Mouse (Mus musculus) layer of hippocampus, postnatal 36 days (tissue): ENCODE measurements around the gene Smchd1. TPM values are rescaled to one million over a fixed set of nuclear protein-coding genes. Genes with fewer than 3 reads are reported as not detected.

Source experiments
- DNase-seq, 2 experiments: peaks; one replicate each; pipeline ENCODE4 v3.0.0; 2022
- total RNA-seq, 2 experiments: library from RNA; stranded (reverse); gene quantifications; 2 replicates each; pipeline ENCODE4 v1.2.3; 2021

Gene Smchd1
- total RNA-seq, 2 experiments from 2014 or later = 32.0 to 39.4 TPM

DNA sequence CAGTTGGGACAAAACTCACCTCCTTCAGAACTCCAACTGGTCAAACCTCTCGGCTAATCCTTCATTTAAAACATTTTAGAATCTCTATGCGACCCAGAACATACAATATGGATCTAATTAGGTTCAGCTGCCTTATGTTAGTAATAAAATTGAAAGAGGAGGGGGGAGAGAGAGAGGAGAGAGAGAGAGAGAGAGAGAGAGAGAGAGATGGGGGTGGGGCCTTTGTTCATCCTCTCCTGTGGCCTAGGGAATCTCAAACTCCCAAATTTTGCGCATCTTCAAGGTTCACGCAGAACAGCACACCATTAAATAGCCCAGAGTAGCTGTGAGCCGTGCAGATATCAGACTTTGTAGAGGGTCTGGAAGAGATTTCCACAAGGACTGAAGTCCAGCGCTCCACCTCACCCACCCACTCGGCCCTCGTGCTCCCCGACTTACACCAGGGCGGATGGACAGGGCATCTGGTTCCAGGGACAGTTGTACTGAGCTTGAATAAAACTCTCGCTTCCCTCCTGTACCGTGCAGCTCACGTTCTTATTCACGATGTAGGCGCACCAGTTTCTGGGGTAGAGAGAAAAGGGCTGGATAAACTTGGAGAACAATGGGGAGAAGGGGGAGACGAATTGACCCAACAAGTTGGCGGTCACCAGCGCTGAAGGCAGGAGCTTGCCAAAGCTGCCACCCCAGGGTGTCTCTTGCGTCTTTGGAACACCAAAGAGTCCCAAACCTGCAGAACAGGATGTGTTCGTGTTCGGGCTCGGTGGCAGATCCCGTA lies 165.2 kb downstream of the Smchd1 start:
- DNase-seq = peak; percentile 9 to 13

- no peak for DNase-seq
Measured at GRCm38 (mm10) chr17:71309141-71309540, 166.0 kb downstream of the Smchd1 start.

DNA sequence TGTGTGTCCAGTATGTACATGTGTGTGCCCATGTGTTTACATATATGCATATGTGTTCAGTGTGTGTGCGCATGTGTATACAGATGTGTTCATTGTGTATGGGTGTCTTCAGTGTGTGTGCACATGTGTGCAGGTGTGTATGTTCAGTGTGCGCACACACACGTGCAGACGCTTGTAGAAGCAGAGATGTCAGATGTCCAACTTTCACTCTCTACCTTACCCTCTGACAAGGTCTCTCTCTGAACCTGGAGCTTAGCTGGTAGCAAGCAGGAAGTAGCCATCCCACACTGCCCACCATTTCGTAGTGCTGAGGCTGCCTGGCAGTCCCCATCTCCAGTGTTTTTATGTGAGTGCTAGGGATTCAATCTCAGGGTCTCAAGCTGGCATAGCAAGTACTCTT lies 166.8 kb downstream of the Smchd1 start:
- no peak for DNase-seq

DNA sequence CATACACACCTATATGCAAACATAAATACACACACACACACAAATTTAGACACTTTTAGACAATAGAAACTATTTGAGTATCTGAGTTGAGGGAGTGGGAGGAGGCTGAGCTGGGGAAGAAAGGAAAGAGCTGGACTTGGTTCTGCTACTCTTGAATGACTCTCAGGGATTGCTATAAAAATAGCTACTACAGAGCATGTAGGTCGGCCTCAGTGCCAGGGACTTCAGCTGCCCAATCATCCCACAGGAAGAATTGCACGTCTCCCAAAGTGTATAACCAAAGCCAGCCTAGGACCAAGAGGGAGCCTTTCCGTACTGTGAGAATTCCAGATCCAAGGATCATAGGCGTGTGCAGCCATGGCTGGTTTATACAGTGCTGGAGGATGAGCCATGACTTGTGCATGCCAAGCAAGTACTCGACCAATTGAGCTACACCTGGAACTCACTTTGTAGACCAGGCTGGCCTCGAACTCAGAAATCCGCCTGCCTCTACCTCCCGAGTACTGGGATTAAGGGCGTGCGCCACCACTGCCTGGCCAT lies 167.8 kb downstream of the Smchd1 start:
- DNase-seq = no peak

- no peak for DNase-seq
Measured at GRCm38 (mm10) chr17:71306716-71307115, 168.4 kb downstream of the Smchd1 start.

GRCm38 (mm10) chr17:71306091-71306490 lies 169.1 kb downstream of the Smchd1 start:
- no peak for DNase-seq

DNA sequence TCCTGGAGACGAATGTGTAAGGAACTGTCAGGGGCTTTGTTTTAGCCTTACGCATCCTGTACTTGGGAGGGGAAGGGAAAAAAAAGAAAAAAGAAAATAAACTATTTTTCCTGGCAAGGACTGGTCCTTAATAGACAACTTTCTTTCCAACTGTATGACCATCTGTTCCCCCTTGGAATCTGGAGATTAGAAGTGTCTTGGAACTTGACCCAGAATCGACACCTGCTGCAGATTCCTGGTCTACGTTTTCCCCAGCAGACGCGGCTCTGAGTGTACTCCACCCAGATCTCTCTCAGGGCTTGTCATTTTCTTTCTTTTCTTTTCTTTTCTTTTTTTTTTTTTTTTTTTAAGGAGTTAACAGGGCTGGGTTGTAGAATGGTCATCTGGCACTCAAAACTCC lies 171.7 kb downstream of the Smchd1 start:
- no peak for DNase-seq

DNA sequence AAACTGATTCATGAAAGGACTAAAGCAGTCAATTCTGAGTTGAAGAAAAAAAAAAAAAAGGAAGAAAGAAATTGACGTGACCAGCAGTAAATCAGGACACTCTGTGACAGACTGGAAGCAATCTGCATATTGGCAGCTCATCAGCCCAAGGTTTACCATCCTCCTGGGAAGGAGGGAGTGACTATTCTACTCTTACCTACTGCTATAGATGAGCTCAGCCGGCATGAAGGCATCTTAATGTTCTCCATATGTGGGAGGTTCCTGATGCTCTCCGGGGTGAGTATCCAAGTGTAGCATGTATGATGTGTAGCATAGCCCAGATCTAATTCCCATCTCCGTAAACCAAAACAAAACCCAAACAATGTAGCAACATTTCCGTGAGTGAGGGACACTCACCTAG lies 173.7 kb downstream of the Smchd1 start:
- DNase-seq = no peak

GRCm38 (mm10) chr17:71300338-71300737 lies 174.8 kb downstream of the Smchd1 start:
- DNase-seq = no peak

DNA sequence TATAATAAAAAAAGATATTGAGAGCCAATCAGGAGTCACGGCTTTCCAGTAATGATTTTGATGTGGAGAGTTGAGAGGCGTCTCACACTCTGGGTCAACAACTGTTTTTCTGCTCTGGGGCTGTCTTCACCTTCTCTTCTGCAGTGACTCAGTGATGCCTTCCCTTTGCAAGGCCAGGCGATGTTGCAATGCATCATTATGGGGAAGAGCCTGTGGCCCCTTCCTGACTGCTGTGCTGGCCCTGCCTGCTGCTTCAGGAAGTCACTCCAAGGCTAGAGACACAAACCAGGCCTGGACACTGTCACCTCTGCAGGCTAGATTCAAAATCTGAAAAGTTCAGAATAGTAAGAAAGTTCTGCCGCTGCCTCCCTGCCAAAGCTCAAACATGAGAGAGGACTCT lies 175.3 kb downstream of the Smchd1 start:
- DNase-seq = no peak

DNA sequence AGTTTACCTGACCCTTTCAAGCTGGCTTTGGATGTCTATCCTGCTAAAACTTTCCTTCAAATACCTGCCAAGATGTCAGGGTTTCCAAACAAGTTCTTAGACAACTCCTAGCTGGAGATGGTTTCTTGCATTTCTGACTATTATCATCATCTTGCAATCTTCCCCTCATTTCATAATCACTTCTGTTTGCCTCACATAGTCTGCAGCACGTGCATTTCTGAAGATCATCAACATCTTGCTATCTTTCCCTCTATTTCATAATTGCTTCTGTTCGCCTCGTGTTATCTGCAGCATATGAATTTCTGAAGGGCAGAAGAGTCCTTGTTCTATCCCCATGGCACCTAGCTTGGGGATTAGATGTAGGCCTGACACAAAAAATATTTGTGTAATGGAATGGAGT lies 180.6 kb downstream of the Smchd1 start:
- no peak for DNase-seq

Other genes with a start within 250 kb of the Smchd1 start
- 1 to 10 TPM; 1.7 to 4.4 TPM for gene Emilin2, start 163.4 kb downstream of the Smchd1 start, total RNA-seq
- 1 to 10 TPM; 2.6 to 4.1 TPM for gene Gm4707, start 15.4 kb downstream of the Smchd1 start, total RNA-seq
- under 1 TPM; 0.53 to 0.55 TPM for gene Ndc80, start 51.5 kb upstream of the Smchd1 start, total RNA-seq
- gene Spdya, start 76.7 kb upstream of the Smchd1 start, total RNA-seq = 1 to 10 TPM; 1.2 to 1.3 TPM
- gene Wdr43, start 140.6 kb upstream of the Smchd1 start, total RNA-seq = 10 to 100 TPM; 24.4 to 27.1 TPM
- gene Togaram2, start 197.9 kb upstream of the Smchd1 start, total RNA-seq = 1 to 10 TPM; 1.0 to 1.6 TPM